Mouse (Mus musculus): ENCODE results near the gene Nme3. TPM values are rescaled to one million over a fixed set of nuclear protein-coding genes. Genes with fewer than 3 reads are reported as not detected.

Gene Nme3
- polyA plus RNA-seq, 1 experiment: 31.1 TPM

DNA sequence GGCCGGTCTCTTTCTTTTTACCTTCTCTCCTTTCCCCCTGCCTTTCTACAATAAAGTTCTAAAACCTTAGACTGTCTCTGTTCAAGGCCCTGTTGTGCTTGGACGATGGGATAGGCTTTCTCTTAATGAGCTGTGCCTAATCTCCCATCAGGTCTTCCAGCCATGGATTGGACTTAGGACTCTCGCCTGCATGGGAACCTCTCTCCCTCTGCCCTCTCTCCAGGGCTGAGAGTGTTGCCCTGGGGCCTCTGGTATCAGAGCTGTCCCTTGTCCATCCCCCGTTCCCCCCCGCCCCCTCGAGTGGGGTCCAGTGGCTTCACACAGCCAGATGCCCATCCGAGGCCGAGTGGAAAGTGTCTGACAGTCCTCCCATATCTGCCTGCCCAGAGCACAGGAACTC is 21.3 kb upstream of the Nme3 start:
- TF ChIP-seq POLR2A (IDR thresholded peaks at IDR 0.05; ENCODE audit: insufficient read depth, low read length) (no peak), CTCF (IDR thresholded peaks at IDR 0.05; ENCODE audit: low read depth, low read length) (no peak), EP300 (IDR thresholded peaks at IDR 0.05; ENCODE audit: insufficient read depth, low read depth, low read length) (no peak)
- H3K4me1 ChIP-seq (ENCODE audit: control insufficient read depth, insufficient read depth, low read length): peaks cover 2% of the 10 kb centered on the region
- no peak overlapping the region for H3K4me3 ChIP-seq (ENCODE audit: low read depth, low read length)
- H3K27ac ChIP-seq (ENCODE audit: insufficient read depth, low read length): peak overlapping the region; percentile 69
- H3K9me3 ChIP-seq (replicated peaks; ENCODE audit: control insufficient read depth, insufficient read depth, low read length, poor library complexity, severe bottlenecking): no peaks in the 10 kb centered on the region
- H3K9ac ChIP-seq (ENCODE audit: low read depth, poor library complexity, severe bottlenecking): no peak overlapping the region
- no peaks in the 10 kb centered on the region for H3K36me3 ChIP-seq (ENCODE audit: control insufficient read depth, insufficient read depth, low read length, poor library complexity, severe bottlenecking)
- no peaks in the 10 kb centered on the region for H3K27me3 ChIP-seq (ENCODE audit: control insufficient read depth, insufficient read depth, low read length, poor library complexity, severe bottlenecking)

DNA sequence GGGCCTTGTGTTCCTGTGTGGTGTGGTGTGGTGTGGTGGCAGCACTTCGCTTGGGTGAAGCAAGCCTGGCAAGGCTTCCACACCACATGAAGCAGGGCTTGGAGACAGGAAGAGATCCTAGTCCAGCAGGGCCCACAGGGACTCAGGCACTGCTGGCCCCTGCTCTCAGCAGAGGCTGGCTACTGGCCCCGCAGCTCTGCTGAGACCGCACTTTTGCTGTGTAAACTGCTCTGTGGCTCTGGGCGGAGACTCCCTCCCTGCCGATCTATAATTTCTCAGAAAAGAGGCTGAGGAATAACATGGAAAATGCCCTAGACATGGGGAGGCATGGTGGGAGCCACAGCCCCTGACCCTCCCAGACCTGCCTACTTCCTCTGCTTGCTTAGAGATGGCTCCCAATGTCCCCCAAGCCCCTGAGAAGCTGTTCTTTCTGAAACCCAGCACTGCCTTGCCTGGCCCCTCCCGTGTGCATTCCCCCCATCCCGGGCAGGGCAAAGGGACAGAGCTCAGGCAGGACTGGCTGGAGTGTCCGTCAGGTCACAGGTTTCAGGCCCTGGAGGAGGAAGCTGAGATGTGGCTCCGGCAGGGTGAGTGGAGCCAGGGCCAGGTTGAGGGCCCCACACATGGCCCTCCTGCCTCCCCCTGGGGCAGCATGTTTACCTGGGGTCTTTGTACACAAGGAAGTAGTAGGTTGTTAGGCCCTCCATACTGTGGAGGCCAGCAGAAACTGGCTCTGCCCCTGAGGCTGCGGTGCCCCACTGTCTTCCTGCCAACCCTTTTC is 18.8 kb upstream of the Nme3 start:
- Histone ChIP-seq H3K27ac (ENCODE audit: insufficient read depth, low read length) (peak overlapping the region; percentile 31; the same call in 1 of the 2 replicates), H3K4me1 (ENCODE audit: control insufficient read depth, insufficient read depth, low read length) (peaks cover 2% of the 10 kb centered on the region), H3K4me3 (ENCODE audit: low read depth, low read length) (peak overlapping the region; percentile 63), H3K9ac (ENCODE audit: low read depth, poor library complexity, severe bottlenecking) (peak overlapping the region; percentile 59), H3K9me3 (replicated peaks; ENCODE audit: control insufficient read depth, insufficient read depth, low read length, poor library complexity, severe bottlenecking) (no peaks in the 10 kb centered on the region), H3K27me3 (ENCODE audit: control insufficient read depth, insufficient read depth, low read length, poor library complexity, severe bottlenecking) (no peaks in the 10 kb centered on the region), H3K36me3 (ENCODE audit: control insufficient read depth, insufficient read depth, low read length, poor library complexity, severe bottlenecking) (no peaks in the 10 kb centered on the region)
- TF ChIP-seq CTCF (IDR thresholded peaks at IDR 0.05; ENCODE audit: low read depth, low read length) (no peak), POLR2A (IDR thresholded peaks at IDR 0.05; ENCODE audit: insufficient read depth, low read length) (no peak), EP300 (IDR thresholded peaks at IDR 0.05; ENCODE audit: insufficient read depth, low read depth, low read length) (no peak)

DNA sequence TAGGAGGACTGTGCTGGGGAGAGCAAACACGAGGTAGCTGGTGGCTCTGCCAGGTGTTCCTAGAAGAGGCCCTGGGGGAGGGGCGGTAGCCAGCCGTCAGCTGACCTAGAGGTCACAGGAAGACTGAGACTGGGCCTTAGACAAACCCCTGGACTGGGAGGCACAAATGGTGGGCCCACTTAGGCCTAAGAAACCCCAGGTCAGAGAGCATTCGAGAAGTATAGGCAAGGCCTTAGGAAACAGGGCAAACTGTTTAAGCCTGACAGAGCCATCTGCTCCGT is 18.2 kb upstream of the Nme3 start:
- TF ChIP-seq POLR2A (IDR thresholded peaks at IDR 0.05; ENCODE audit: insufficient read depth, low read length): no peak
- peak; percentile 72 for TF ChIP-seq EP300 (IDR thresholded peaks at IDR 0.05; ENCODE audit: insufficient read depth, low read depth, low read length)
- H3K36me3 ChIP-seq (ENCODE audit: control insufficient read depth, insufficient read depth, low read length, poor library complexity, severe bottlenecking): no peaks in the 10 kb centered on the region
- no peaks in the 10 kb centered on the region for H3K9me3 ChIP-seq (replicated peaks; ENCODE audit: control insufficient read depth, insufficient read depth, low read length, poor library complexity, severe bottlenecking)
- H3K27ac ChIP-seq (ENCODE audit: insufficient read depth, low read length): peak overlapping the region; percentile 31; the same call in 1 of the 2 replicates
- no peaks in the 10 kb centered on the region for H3K27me3 ChIP-seq (ENCODE audit: control insufficient read depth, insufficient read depth, low read length, poor library complexity, severe bottlenecking)
- peak overlapping the region; percentile 63 for H3K4me3 ChIP-seq (ENCODE audit: low read depth, low read length)
- peaks cover 2% of the 10 kb centered on the region for H3K4me1 ChIP-seq (ENCODE audit: control insufficient read depth, insufficient read depth, low read length)
- peak overlapping the region; percentile 59 for H3K9ac ChIP-seq (ENCODE audit: low read depth, poor library complexity, severe bottlenecking)

DNA sequence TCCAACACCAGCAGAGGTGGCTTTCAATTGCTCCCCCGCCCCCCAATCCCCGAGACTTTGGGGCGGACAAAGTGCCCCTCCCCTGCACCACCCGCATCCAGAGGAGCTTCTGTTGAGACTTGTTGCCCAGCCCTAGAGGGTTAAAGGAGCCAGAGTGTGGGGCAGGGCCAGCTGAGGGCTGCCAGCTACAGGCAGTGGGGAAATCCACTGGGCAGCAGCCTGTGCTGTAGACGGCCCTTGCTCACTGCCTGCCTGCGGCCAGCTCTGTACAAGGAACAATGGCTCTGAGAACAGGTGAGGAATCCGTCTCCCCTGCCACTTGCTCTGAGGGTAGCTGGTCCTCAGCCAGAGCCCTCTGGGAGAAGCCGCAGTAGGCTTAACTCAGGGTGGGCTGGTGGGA is 17.8 kb upstream of the Nme3 start:
- no peaks in the 10 kb centered on the region for H3K27me3 ChIP-seq (ENCODE audit: control insufficient read depth, insufficient read depth, low read length, poor library complexity, severe bottlenecking)
- H3K36me3 ChIP-seq (ENCODE audit: control insufficient read depth, insufficient read depth, low read length, poor library complexity, severe bottlenecking): 0 out of 2 replicates have a peak, but pooled peaks cover 1% of the 10 kb centered on the region
- TF ChIP-seq POLR2A (IDR thresholded peaks at IDR 0.05; ENCODE audit: insufficient read depth, low read length) (no peak), CTCF (IDR thresholded peaks at IDR 0.05; ENCODE audit: low read depth, low read length) (no peak), EP300 (IDR thresholded peaks at IDR 0.05; ENCODE audit: insufficient read depth, low read depth, low read length) (no peak)
- H3K4me3 ChIP-seq (ENCODE audit: low read depth, low read length): peak overlapping the region; percentile 63
- peaks cover 2% of the 10 kb centered on the region for H3K4me1 ChIP-seq (ENCODE audit: control insufficient read depth, insufficient read depth, low read length)
- no peaks in the 10 kb centered on the region for H3K9me3 ChIP-seq (replicated peaks; ENCODE audit: control insufficient read depth, insufficient read depth, low read length, poor library complexity, severe bottlenecking)
- H3K27ac ChIP-seq (ENCODE audit: insufficient read depth, low read length): 0 out of 2 replicates have a peak overlapping the region, but pooled peaks have one; percentile 13
- H3K9ac ChIP-seq (ENCODE audit: low read depth, poor library complexity, severe bottlenecking): peak overlapping the region; percentile 59

DNA sequence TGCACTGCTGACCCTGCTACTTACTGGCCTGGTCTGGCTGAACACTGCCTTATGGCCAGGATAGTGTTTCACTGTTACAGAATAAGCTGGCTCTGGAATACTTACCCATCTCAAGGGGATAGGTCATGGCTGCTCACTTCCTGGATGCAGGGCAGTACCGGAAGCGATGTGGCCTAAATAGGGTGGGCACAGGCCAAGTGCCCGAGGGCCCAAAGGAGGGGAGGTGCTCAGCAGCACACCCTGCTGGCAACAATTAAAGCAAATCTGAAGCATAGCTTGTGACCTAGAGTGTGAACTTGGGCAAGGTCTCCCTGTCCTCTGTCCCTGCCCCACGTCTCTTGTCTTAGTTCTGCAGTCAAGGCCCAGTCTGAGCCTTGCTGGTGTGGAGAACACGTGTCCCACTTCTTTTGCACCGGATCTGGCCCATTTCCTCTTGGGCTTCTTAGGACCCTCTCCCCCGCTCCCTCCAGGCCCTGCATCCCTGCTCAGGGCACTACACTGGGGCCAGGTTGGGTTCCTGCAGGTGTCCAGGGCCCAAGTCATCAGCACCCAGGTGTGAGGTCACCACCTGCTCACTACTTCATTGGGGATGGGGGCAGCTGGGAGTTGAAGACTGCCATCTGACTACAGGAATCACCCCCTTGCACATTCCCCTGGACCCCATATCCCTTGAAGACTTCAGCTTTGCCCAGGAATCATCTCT is 14.4 kb upstream of the Nme3 start:
- no peaks in the 10 kb centered on the region for H3K4me1 ChIP-seq (ENCODE audit: control insufficient read depth, insufficient read depth, low read length)
- 0 out of 2 replicates have a peak, but pooled peaks cover 3% of the 10 kb centered on the region for H3K36me3 ChIP-seq (ENCODE audit: control insufficient read depth, insufficient read depth, low read length, poor library complexity, severe bottlenecking)
- no peak overlapping the region for H3K9ac ChIP-seq (ENCODE audit: low read depth, poor library complexity, severe bottlenecking)
- H3K27ac ChIP-seq (ENCODE audit: insufficient read depth, low read length): no peak overlapping the region
- peak overlapping the region; percentile 5 for H3K4me3 ChIP-seq (ENCODE audit: low read depth, low read length)
- H3K27me3 ChIP-seq (ENCODE audit: control insufficient read depth, insufficient read depth, low read length, poor library complexity, severe bottlenecking): no peaks in the 10 kb centered on the region
- no peaks in the 10 kb centered on the region for H3K9me3 ChIP-seq (replicated peaks; ENCODE audit: control insufficient read depth, insufficient read depth, low read length, poor library complexity, severe bottlenecking)
- TF ChIP-seq CTCF (IDR thresholded peaks at IDR 0.05; ENCODE audit: low read depth, low read length) (peak; percentile 72), POLR2A (IDR thresholded peaks at IDR 0.05; ENCODE audit: insufficient read depth, low read length) (no peak), EP300 (IDR thresholded peaks at IDR 0.05; ENCODE audit: insufficient read depth, low read depth, low read length) (no peak)

DNA sequence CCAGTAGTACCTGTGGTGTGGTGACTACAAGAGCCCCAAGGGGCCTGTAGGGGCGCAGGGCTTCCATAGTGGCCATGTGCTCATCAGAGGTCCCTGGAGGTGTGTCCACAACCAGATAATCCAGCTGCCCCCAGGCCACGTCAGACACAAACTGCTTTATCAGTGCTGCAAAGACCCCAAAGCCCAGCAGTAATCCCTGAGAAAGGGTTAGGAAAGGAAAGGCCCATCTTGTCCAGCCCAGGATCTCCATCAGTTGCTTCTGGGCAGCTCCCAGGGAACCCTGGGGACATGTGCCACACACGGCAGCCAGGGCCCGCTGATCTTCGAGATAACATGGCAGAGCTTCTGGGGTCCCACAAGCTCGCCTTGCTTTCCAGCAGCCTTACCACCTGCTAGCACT is 11.9 kb upstream of the Nme3 start:
- Histone ChIP-seq H3K36me3 (ENCODE audit: control insufficient read depth, insufficient read depth, low read length, poor library complexity, severe bottlenecking) (0 out of 2 replicates have a peak, but pooled peaks cover 3% of the 10 kb centered on the region), H3K27ac (ENCODE audit: insufficient read depth, low read length) (no peak overlapping the region), H3K9ac (ENCODE audit: low read depth, poor library complexity, severe bottlenecking) (no peak overlapping the region), H3K4me1 (ENCODE audit: control insufficient read depth, insufficient read depth, low read length) (no peaks in the 10 kb centered on the region), H3K4me3 (ENCODE audit: low read depth, low read length) (no peak overlapping the region), H3K9me3 (replicated peaks; ENCODE audit: control insufficient read depth, insufficient read depth, low read length, poor library complexity, severe bottlenecking) (no peaks in the 10 kb centered on the region), H3K27me3 (ENCODE audit: control insufficient read depth, insufficient read depth, low read length, poor library complexity, severe bottlenecking) (no peaks in the 10 kb centered on the region)
- TF ChIP-seq CTCF (IDR thresholded peaks at IDR 0.05; ENCODE audit: low read depth, low read length) (no peak), POLR2A (IDR thresholded peaks at IDR 0.05; ENCODE audit: insufficient read depth, low read length) (no peak), EP300 (IDR thresholded peaks at IDR 0.05; ENCODE audit: insufficient read depth, low read depth, low read length) (no peak)
